Mouse (Mus musculus) small intestine, adult 2 months (tissue): Measurements from ENCODE around the gene Pik3r3. TPM values are rescaled to one million over a fixed set of nuclear protein-coding genes. Genes with fewer than 3 reads are reported as not detected.

Experiments used
- H3K27ac ChIP-seq: fragments of 200-500 bp; 2 replicates; pipeline ENCODE4 v1.5.1; 2012; ENCODE audit warnings: low read depth, low read length, control low read depth, inconsistent platforms; ENCODE audit not compliant: insufficient read depth
- H3K27me3 ChIP-seq: fragments of 200-500 bp; 2 replicates; pipeline ENCODE4 v1.6.1; 2012; ENCODE audit warnings: mild to moderate bottlenecking, moderate library complexity, low read length, inconsistent platforms; ENCODE audit not compliant: control insufficient read depth, insufficient read depth
- H3K36me3 ChIP-seq: fragments of 200-500 bp; 2 replicates; pipeline ENCODE4 v1.6.1; 2012; ENCODE audit warnings: mild to moderate bottlenecking, low read length, control low read depth, inconsistent platforms; ENCODE audit not compliant: control insufficient read depth, insufficient read depth
- H3K4me1 ChIP-seq: fragments of 200-500 bp; 2 replicates; pipeline ENCODE4 v1.6.1; 2012; ENCODE audit warnings: low read length, inconsistent platforms, mixed read lengths; ENCODE audit not compliant: control insufficient read depth, insufficient read depth, insufficient read length
- H3K4me3 ChIP-seq: fragments of 200-500 bp; 2 replicates; pipeline ENCODE4 v1.5.1; 2012; ENCODE audit warnings: low read depth, mild to moderate bottlenecking, control low read depth, inconsistent platforms, low read length, moderate library complexity
- CTCF ChIP-seq: fragments of 200-500 bp; IDR thresholded peaks from 2 replicates; pipeline ENCODE4 v1.5.1; 2012; ENCODE audit warnings: low read depth, mild to moderate bottlenecking, control low read depth, inconsistent platforms, low read length, moderate library complexity, mixed read lengths; ENCODE audit not compliant: insufficient replicate concordance, insufficient read length; ENCODE audit errors: extremely low read depth
- POLR2A ChIP-seq: fragments of 200-500 bp; IDR thresholded peaks from 2 replicates; pipeline ENCODE4 v1.6.1; 2012; ENCODE audit warnings: low read depth, mild to moderate bottlenecking, control low read depth, inconsistent platforms, low read length, moderate library complexity
- WGBS: fragments of 180-500 bp; shearing (Covaris S2); methylation state at CpG from one replicate; pipeline ENCODE4 v1.1.7; 2018; 5-methylcytosine and 5-hydroxymethylcytosine counted together
- polyA plus RNA-seq: library from polyadenylated mRNA; depleted of rRNA; stranded (reverse); fragments of >200 nt; gene quantifications from 2 replicates; pipeline ENCODE4 v1.2.3, GENCODE M21; 2012

Pik3r3 gene
- polyA plus RNA-seq, 1 experiment: 2.7 TPM

DNA sequence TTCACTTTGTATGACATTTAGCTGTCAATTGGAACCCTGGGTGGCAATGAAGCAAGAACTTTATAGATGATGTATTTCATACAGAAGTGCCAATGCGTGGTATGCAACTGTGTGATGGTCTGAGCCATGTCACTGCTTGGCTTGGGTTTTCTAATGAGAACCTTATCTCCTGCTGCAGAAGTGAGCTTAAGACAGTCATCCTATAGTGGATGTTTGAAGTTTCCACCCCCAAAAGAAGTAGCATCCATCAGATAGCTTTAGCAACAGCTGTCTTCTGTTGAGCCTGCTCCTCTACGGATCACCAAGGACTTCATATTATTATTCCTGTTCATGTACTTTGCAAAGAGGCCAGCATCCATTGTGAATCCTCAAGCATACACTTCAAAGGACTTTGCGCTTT lies 28.6 kb downstream of the Pik3r3 start:
- H3K27ac ChIP-seq: no peak overlapping the region
- 94% methylated on average over 3 of the region's 3 CpGs for WGBS
- no peak for TF ChIP-seq CTCF
- no peak for TF ChIP-seq POLR2A
- H3K4me1 ChIP-seq: no peaks in the 10 kb centered on the region
- H3K4me3 ChIP-seq: no peak overlapping the region
- no peaks in the 10 kb centered on the region for H3K36me3 ChIP-seq
- H3K27me3 ChIP-seq: no peaks in the 10 kb centered on the region

GRCm38 (mm10) chr4:116268220-116268619 lies 46.8 kb downstream of the Pik3r3 start:
- Histone ChIP-seq H3K36me3 (no peaks in the 10 kb centered on the region), H3K4me3 (no peak overlapping the region), H3K27me3 (no peaks in the 10 kb centered on the region), H3K27ac (no peak overlapping the region), H3K4me1 (no peaks in the 10 kb centered on the region)
- TF ChIP-seq CTCF: no peak
- no peak for TF ChIP-seq POLR2A
- 88% methylated on average over 6 of the region's 6 CpGs for WGBS

GRCm38 (mm10) chr4:116282211-116282610 lies 60.8 kb downstream of the Pik3r3 start:
- no peaks in the 10 kb centered on the region for H3K27me3 ChIP-seq
- no peaks in the 10 kb centered on the region for H3K36me3 ChIP-seq
- WGBS: 80% methylated on average over 2 of the region's 2 CpGs
- H3K4me3 ChIP-seq: no peak overlapping the region
- no peaks in the 10 kb centered on the region for H3K4me1 ChIP-seq
- H3K27ac ChIP-seq: no peak overlapping the region
- TF ChIP-seq POLR2A (no peak), CTCF (no peak)

- no peak overlapping the region for H3K27ac ChIP-seq
- TF ChIP-seq POLR2A (no peak), CTCF (no peak)
- no peak overlapping the region for H3K4me3 ChIP-seq
- H3K36me3 ChIP-seq: peaks cover 8% of the 10 kb centered on the region; the same call in 1 of the 2 replicates
- no peaks in the 10 kb centered on the region for H3K27me3 ChIP-seq
- 92% methylated on average over 6 of the region's 6 CpGs for WGBS
- H3K4me1 ChIP-seq: no peaks in the 10 kb centered on the region
Observed at GRCm38 (mm10) chr4:116291561-116291960, 70.1 kb downstream of the Pik3r3 start.

DNA sequence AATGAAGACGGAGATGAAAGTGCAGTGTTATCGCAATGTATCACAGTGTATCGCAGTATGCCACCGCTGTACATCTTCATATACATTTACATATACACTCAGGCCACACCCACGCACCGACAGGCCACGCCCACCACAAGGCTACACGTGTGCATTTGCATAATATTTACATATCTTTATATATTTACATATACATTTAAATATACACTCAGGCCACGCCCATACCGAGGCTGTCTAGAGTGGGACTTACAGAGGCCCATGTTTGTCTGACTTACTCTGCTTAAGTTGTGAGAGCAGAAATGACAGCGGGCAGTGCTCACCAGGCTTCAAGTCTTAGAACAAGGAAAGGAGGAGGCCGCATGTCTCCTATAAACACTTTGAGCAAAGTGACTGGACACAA lies 71.9 kb downstream of the Pik3r3 start:
- H3K36me3 ChIP-seq: peaks cover 8% of the 10 kb centered on the region; the same call in 1 of the 2 replicates
- no peak for TF ChIP-seq CTCF
- TF ChIP-seq POLR2A: no peak
- no peaks in the 10 kb centered on the region for H3K4me1 ChIP-seq
- H3K27me3 ChIP-seq: no peaks in the 10 kb centered on the region
- no peak overlapping the region for H3K4me3 ChIP-seq
- no peak overlapping the region for H3K27ac ChIP-seq
- 82% methylated on average over 12 of the region's 12 CpGs for WGBS

GRCm38 (mm10) chr4:116300878-116301355 lies 79.5 kb downstream of the Pik3r3 start:
- TF ChIP-seq POLR2A (no peak), CTCF (no peak)
- WGBS: 48% methylated on average over 4 of the region's 4 CpGs
- Histone ChIP-seq H3K4me1 (no peaks in the 10 kb centered on the region), H3K36me3 (peaks cover 4% of the 10 kb centered on the region; the same call in 1 of the 2 replicates), H3K27me3 (no peaks in the 10 kb centered on the region), H3K4me3 (no peak overlapping the region), H3K27ac (no peak overlapping the region)

DNA sequence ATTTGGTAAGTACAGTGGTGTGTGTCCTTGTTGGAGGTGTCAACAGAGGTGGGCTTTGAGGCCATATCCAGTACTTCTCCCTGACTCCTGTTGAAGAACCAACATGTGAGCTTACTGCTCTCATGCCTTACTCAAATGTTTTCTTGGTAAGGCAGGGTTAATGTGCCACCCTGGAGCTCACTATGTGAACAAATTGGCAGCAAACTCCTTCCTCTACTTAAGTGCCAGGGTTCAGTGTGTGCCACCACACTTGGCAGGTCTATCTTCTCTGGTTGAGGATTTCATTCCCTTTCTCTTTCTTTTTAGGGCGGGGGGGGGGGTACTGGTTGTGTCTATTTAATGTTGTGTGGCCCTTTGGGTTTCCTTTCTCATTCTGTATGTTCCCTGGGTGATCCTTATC lies 83.1 kb downstream of the Pik3r3 start:
- H3K36me3 ChIP-seq: peaks cover 32% of the 10 kb centered on the region
- no peaks in the 10 kb centered on the region for H3K27me3 ChIP-seq
- H3K4me1 ChIP-seq: no peaks in the 10 kb centered on the region
- H3K27ac ChIP-seq: no peak overlapping the region
- TF ChIP-seq POLR2A: no peak
- no peak for TF ChIP-seq CTCF
- H3K4me3 ChIP-seq: no peak overlapping the region
- WGBS: 9% methylated on average over 1 of the region's 1 CpGs
